Mouse (Mus musculus) heart, adult 2 months (tissue): ENCODE results near the gene Vps13d.

Source experiments
- CTCF ChIP-seq: fragments of 200-600 bp; IDR thresholded peaks from 2 replicates; pipeline ENCODE4 v1.8.1; 2022; ENCODE audit warnings: antibody characterized with exemption, mild to moderate bottlenecking, moderate library complexity
- POLR2A ChIP-seq: fragments of 200-500 bp; IDR thresholded peaks from 2 replicates; pipeline ENCODE4 v1.6.1; 2011; ENCODE audit warnings: mild to moderate bottlenecking, low read depth, low read length, control low read depth; ENCODE audit not compliant: insufficient read depth

GRCm38 (mm10) chr4:145032637-145033036 lies 162.2 kb downstream of the Vps13d start:
- no peak for TF ChIP-seq POLR2A
- no peak for TF ChIP-seq CTCF
